Mouse (Mus musculus) testis, adult 2 months (tissue): Measurements from ENCODE around the gene Usp17lb.
"Not testable (repeated sequence)": the region's sequence is repeated elsewhere in the genome, so short reads cannot be mapped to it uniquely, and the experiment has no call there.

ENCODE experiments used
- CTCF ChIP-seq: fragments of 200-500 bp; IDR thresholded peaks from 2 replicates; pipeline ENCODE4 v1.5.1; 2012; ENCODE audit warnings: low read depth, mild to moderate bottlenecking, inconsistent platforms, low read length, moderate library complexity; ENCODE audit not compliant: control insufficient read depth, insufficient read depth, insufficient replicate concordance
- POLR2A ChIP-seq: fragments of 200-500 bp; IDR thresholded peaks from 2 replicates; pipeline ENCODE4 v1.6.1; 2012; ENCODE audit warnings: low read depth, mild to moderate bottlenecking, inconsistent platforms, low read length, moderate library complexity; ENCODE audit not compliant: control insufficient read depth

- not testable (repeated sequence) for TF ChIP-seq CTCF, POLR2A
Measured at GRCm38 (mm10) chr7:104810335-104810734, 32.1 kb downstream of the Usp17lb start.
